In genomic region chr7:138429916-138430315, GRCm38 (mm10) we compare ENCODE assay signal across 21 mouse cellular contexts. TPM values are rescaled to one million over a fixed set of nuclear protein-coding genes. Genes with fewer than 3 reads are reported as not detected.
A peak's percentile ranks its signal among the peaks of the same experiment; 100 is the strongest.
DNase-seq lines count a peak whose midpoint lies in the region; ATAC-seq lines count a peak whose summit lies in the region.
"Had no signal": no experiment of that assay in that cellular context is flagged by ENCODE, and none has a peak within 500 bp of the region (broad histone marks: within the 10 kb centered on the region; RNA-seq: fewer than 3 reads in every experiment).

No protein-coding gene starts in this region.

- no peak overlapping the region for H3K27ac ChIP-seq in hindbrain, embryonic 10.5 days
- no peak overlapping the region for H3K27ac ChIP-seq in hindbrain, embryonic 13.5 days
- no peak overlapping the region for H3K27ac ChIP-seq in liver, embryonic 11.5 days (ENCODE audit: low read depth, low read length)
- H3K27ac ChIP-seq: forebrain, embryonic 13.5 days; heart, adult 2 months; heart, embryonic 15.5 days; hindbrain, embryonic 12.5 days; limb, embryonic 13.5 days; liver, embryonic 15.5 days; midbrain, embryonic 13.5 days; neural tube, embryonic 15.5 days had no signal

- H3K4me2 ChIP-seq in hindbrain, embryonic 13.5 days: no peak overlapping the region
- no peak overlapping the region for H3K4me2 ChIP-seq in liver, embryonic 11.5 days
- H3K4me2 ChIP-seq: forebrain, embryonic 13.5 days; heart, embryonic 15.5 days; hindbrain, embryonic 12.5 days; limb, embryonic 13.5 days; liver, embryonic 15.5 days; midbrain, embryonic 13.5 days; neural tube, embryonic 15.5 days had no signal

- no peak for ATAC-seq in hindbrain, embryonic 13.5 days (ENCODE audit: low FRiP score)
- ATAC-seq in liver, embryonic 11.5 days (replicated peaks; ENCODE audit: low FRiP score): no peak
- ATAC-seq: CD4-positive, CD25-positive, alpha-beta regulatory T cell, adult 4 months; forebrain, embryonic 13.5 days; intestine, embryonic 16.5 days; lung, postnatal 0 days; midbrain, embryonic 13.5 days had no signal

- H3K36me3 ChIP-seq in hindbrain, embryonic 10.5 days: no peaks in the 10 kb centered on the region
- no peaks in the 10 kb centered on the region for H3K36me3 ChIP-seq in hindbrain, embryonic 13.5 days
- H3K36me3 ChIP-seq in liver, embryonic 11.5 days (ENCODE audit: control insufficient read depth, insufficient read depth, low read length): no peaks in the 10 kb centered on the region
- H3K36me3 ChIP-seq: heart, embryonic 15.5 days; hindbrain, embryonic 12.5 days; limb, embryonic 13.5 days; liver, embryonic 15.5 days; midbrain, embryonic 13.5 days; neural tube, embryonic 15.5 days had no signal

- H3K9me3 ChIP-seq in hindbrain, embryonic 10.5 days: no peaks in the 10 kb centered on the region
- no peaks in the 10 kb centered on the region for H3K9me3 ChIP-seq in hindbrain, embryonic 13.5 days
- no peaks in the 10 kb centered on the region for H3K9me3 ChIP-seq in liver, embryonic 11.5 days (ENCODE audit: control insufficient read depth, low read length)
- H3K9me3 ChIP-seq: forebrain, embryonic 13.5 days; heart, embryonic 15.5 days; hindbrain, embryonic 12.5 days; limb, embryonic 13.5 days; liver, embryonic 15.5 days; midbrain, embryonic 13.5 days; neural tube, embryonic 15.5 days had no signal

- DNase-seq in hindbrain, embryonic 10.5 days (ENCODE audit: low spot score): peak; percentile 8
- DNase-seq in ES-CJ7 (ENCODE audit: low read depth, low spot score): peak; percentile 38
- peak; percentile 67 for DNase-seq in embryo, embryonic 10.5 days (ENCODE audit: low spot score)
- peak; percentile 65 for DNase-seq in forelimb bud, embryonic 11.5 days (ENCODE audit: low read depth, low spot score)
- no peak for DNase-seq in cerebellum, adult 9-11 months
- DNase-seq in liver, embryonic 11.5 days (ENCODE audit: low spot score): no peak
- DNase-seq in ovary, postnatal 10 days (ENCODE audit: low spot score): no peak
- DNase-seq: cerebellum, adult 8-10 months; gastrocnemius, postnatal 14 days; heart, adult 2 months had no signal

- H3K9ac ChIP-seq in hindbrain, embryonic 13.5 days: no peak overlapping the region
- no peak overlapping the region for H3K9ac ChIP-seq in liver, embryonic 11.5 days (ENCODE audit: low read depth, low read length)
- H3K9ac ChIP-seq: forebrain, embryonic 13.5 days; heart, embryonic 15.5 days; hindbrain, embryonic 12.5 days; limb, embryonic 13.5 days; liver, embryonic 15.5 days; midbrain, embryonic 13.5 days; neural tube, embryonic 15.5 days had no signal

- H3K4me1 ChIP-seq in hindbrain, embryonic 10.5 days (replicated peaks): peaks cover 13% of the 10 kb centered on the region
- H3K4me1 ChIP-seq in hindbrain, embryonic 13.5 days (replicated peaks): 0 out of 2 replicates have a peak, but pooled peaks cover 3% of the 10 kb centered on the region
- no peaks in the 10 kb centered on the region for H3K4me1 ChIP-seq in liver, embryonic 11.5 days (replicated peaks; ENCODE audit: control insufficient read depth, insufficient read depth, low read length)
- H3K4me1 ChIP-seq: heart, embryonic 15.5 days; liver, embryonic 15.5 days; neural tube, embryonic 15.5 days had no signal

- WGBS in hindbrain, embryonic 10.5 days: 70% methylated on average over 7 of the region's 7 CpGs
- WGBS in hindbrain, embryonic 13.5 days: 64% methylated on average over 7 of the region's 7 CpGs
- 55% methylated on average over 7 of the region's 7 CpGs for whole genome bisulfite sequencing in liver, embryonic 11.5 days

- peaks cover 25% of the 10 kb centered on the region for H3K27me3 ChIP-seq in hindbrain, embryonic 10.5 days (ENCODE audit: insufficient read depth, poor library complexity, severe bottlenecking)
- peaks cover 13% of the 10 kb centered on the region; the same call in 1 of the 2 replicates for H3K27me3 ChIP-seq in hindbrain, embryonic 13.5 days
- H3K27me3 ChIP-seq in liver, embryonic 11.5 days (replicated peaks; ENCODE audit: control insufficient read depth, insufficient read depth, low read length): no peaks in the 10 kb centered on the region
- H3K27me3 ChIP-seq: heart, embryonic 15.5 days; limb, embryonic 13.5 days; liver, embryonic 15.5 days; midbrain, embryonic 13.5 days; neural tube, embryonic 15.5 days had no signal

- no peak overlapping the region for H3K4me3 ChIP-seq in hindbrain, embryonic 10.5 days
- no peak overlapping the region for H3K4me3 ChIP-seq in hindbrain, embryonic 13.5 days
- H3K4me3 ChIP-seq in liver, embryonic 11.5 days (ENCODE audit: low read depth, low read length): no peak overlapping the region
- H3K4me3 ChIP-seq: forebrain, embryonic 13.5 days; heart, adult 2 months; heart, embryonic 15.5 days; hindbrain, embryonic 12.5 days; limb, embryonic 13.5 days; liver, embryonic 15.5 days; midbrain, embryonic 13.5 days; neural tube, embryonic 15.5 days had no signal

RNA-seq across cellular contexts. Expression of gene Tcerg1l, which starts 32.4 kb away (rescaled TPM):
- 2.7 and 4.1 TPM in 2 replicates for polyA plus RNA-seq in hindbrain, embryonic 10.5 days (2016; fragmentation: Nextera tagmentation; extraction: Ambion mirVana)
- 19.2 and 19.7 TPM in 2 replicates for polyA plus RNA-seq in hindbrain, embryonic 13.5 days (2015; fragmentation: Nextera tagmentation; extraction: Ambion mirVana)
- polyA plus RNA-seq in liver, embryonic 11.5 days (2014; fragmentation: Nextera tagmentation; extraction: Ambion mirVana): 0.74 and 0.84 TPM in 2 replicates
- polyA plus RNA-seq: CD4-positive, CD25-positive, alpha-beta regulatory T cell, adult 4 months; heart, adult 2 months; liver, embryonic 15.5 days had no signal

Comparison
In these comparisons a context has a peak if more than half of its experiments do, and no peak if none do; other contexts are left out.
1. DNase-seq: peak in hindbrain, embryonic 10.5 days (single experiment), ES-CJ7 (single experiment), embryo, embryonic 10.5 days (single experiment) and forelimb bud, embryonic 11.5 days (single experiment); none in cerebellum, adult 9-11 months (single experiment), liver, embryonic 11.5 days (single experiment) and ovary, postnatal 10 days (single experiment).